ENCODE assay signal across 8 mouse cellular contexts in the genomic region with DNA sequence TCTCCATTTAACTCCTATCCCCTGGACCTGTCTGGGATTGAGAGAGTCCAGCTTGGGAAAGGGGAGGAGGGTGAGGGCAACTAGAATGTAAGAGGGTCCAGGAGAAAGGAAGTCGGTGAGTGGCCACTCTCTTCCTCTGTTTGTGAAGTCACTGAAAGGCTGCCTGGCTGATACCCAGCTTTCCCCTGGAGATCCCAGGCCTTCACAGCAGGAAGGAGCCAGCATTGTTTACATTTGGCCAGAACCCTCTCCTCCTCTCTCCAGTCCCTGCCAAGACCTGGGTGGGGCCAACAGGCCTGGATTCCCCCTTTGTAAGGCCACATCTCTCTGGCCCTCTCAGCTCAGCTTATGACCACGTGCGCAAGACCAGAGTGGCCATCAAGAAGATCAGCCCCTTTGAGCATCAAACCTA. TPM values are rescaled to one million over a fixed set of nuclear protein-coding genes. Genes with fewer than 3 reads are reported as not detected.
DNase-seq lines count a peak whose midpoint lies in the region; ATAC-seq and TF ChIP-seq lines count a peak whose summit lies in the region.

No protein-coding gene starts in this region.

- H3K9ac ChIP-seq in forebrain, postnatal 0 days: peak overlapping the region; percentile 76
- peak overlapping the region; percentile 91 for H3K9ac ChIP-seq in hindbrain, embryonic 13.5 days
- peak overlapping the region; percentile 92 for H3K9ac ChIP-seq in liver, embryonic 11.5 days (ENCODE audit: low read depth, low read length)
- peak overlapping the region; percentile 83 for H3K9ac ChIP-seq in neural tube, embryonic 14.5 days (replicated peaks; ENCODE audit: low read depth, low read length)

- 13% methylated on average over 3 of the region's 3 CpGs for WGBS in forebrain, postnatal 0 days
- WGBS in hindbrain, embryonic 13.5 days: 15% methylated on average over 3 of the region's 3 CpGs
- WGBS in liver, embryonic 11.5 days: 32% methylated on average over 3 of the region's 3 CpGs
- WGBS in neural tube, embryonic 14.5 days: 21% methylated on average over 3 of the region's 3 CpGs

- no peaks in the 10 kb centered on the region for H3K9me3 ChIP-seq in forebrain, postnatal 0 days (ENCODE audit: low read length)
- no peaks in the 10 kb centered on the region for H3K9me3 ChIP-seq in hindbrain, embryonic 13.5 days
- H3K9me3 ChIP-seq in liver, embryonic 11.5 days (ENCODE audit: control insufficient read depth, low read length): no peaks in the 10 kb centered on the region
- no peaks in the 10 kb centered on the region for H3K9me3 ChIP-seq in neural tube, embryonic 14.5 days (ENCODE audit: control insufficient read depth, low read length)

- H3K4me3 ChIP-seq in forebrain, postnatal 0 days (ENCODE audit: low read depth, low read length): peak overlapping the region; percentile 82
- peak overlapping the region; percentile 77 for H3K4me3 ChIP-seq in hindbrain, embryonic 13.5 days
- H3K4me3 ChIP-seq in liver, embryonic 11.5 days (ENCODE audit: low read depth, low read length): peak overlapping the region; percentile 79
- peak overlapping the region; percentile 66 for H3K4me3 ChIP-seq in neural tube, embryonic 14.5 days (ENCODE audit: low read depth, low read length)

- DNase-seq in adrenal gland, adult (ENCODE audit: inconsistent age in 2 of 2, low spot score in 1 of 2): peak; percentile 72 to 89
- DNase-seq in adrenal gland, adult 18-20 months (ENCODE audit: low spot score in 2 of 2): no peak
- peak; percentile 71 to 75 for DNase-seq in cerebellum, adult 18-20 months
- peak; percentile 44 for DNase-seq in forebrain, postnatal 0 days
- DNase-seq in liver, embryonic 11.5 days (ENCODE audit: low spot score): no peak
- DNase-seq in natural killer cell, adult 2 months (ENCODE audit: low spot score in 2 of 2): no peak

- TF ChIP-seq CTCF in forebrain, postnatal 0 days (IDR thresholded peaks at IDR 0.05; ENCODE audit: low read depth): no peak

- peak; percentile 4 for ATAC-seq in forebrain, postnatal 0 days
- peak; percentile 47 for ATAC-seq in hindbrain, embryonic 13.5 days (ENCODE audit: low FRiP score)
- peak; percentile 4; the same call in 1 of the 2 replicates for ATAC-seq in liver, embryonic 11.5 days (replicated peaks; ENCODE audit: low FRiP score)
- ATAC-seq in neural tube, embryonic 14.5 days (ENCODE audit: low read depth): peak; percentile 49; the same call in 1 of the 2 replicates

- H3K4me1 ChIP-seq in forebrain, postnatal 0 days (ENCODE audit: insufficient read depth): peaks cover 23% of the 10 kb centered on the region
- peaks cover 40% of the 10 kb centered on the region for H3K4me1 ChIP-seq in hindbrain, embryonic 13.5 days (replicated peaks)
- H3K4me1 ChIP-seq in liver, embryonic 11.5 days (replicated peaks; ENCODE audit: control insufficient read depth, insufficient read depth, low read length): peaks cover 34% of the 10 kb centered on the region
- H3K4me1 ChIP-seq in neural tube, embryonic 14.5 days (ENCODE audit: control insufficient read depth, insufficient read depth, low read length): peaks cover 19% of the 10 kb centered on the region

- H3K27me3 ChIP-seq in forebrain, postnatal 0 days (ENCODE audit: insufficient read depth, low read length): no peaks in the 10 kb centered on the region
- H3K27me3 ChIP-seq in hindbrain, embryonic 13.5 days: no peaks in the 10 kb centered on the region
- no peaks in the 10 kb centered on the region for H3K27me3 ChIP-seq in liver, embryonic 11.5 days (replicated peaks; ENCODE audit: control insufficient read depth, insufficient read depth, low read length)
- no peaks in the 10 kb centered on the region for H3K27me3 ChIP-seq in neural tube, embryonic 14.5 days (ENCODE audit: control insufficient read depth, insufficient read depth, low read length)

- peaks cover 25% of the 10 kb centered on the region for H3K36me3 ChIP-seq in forebrain, postnatal 0 days (ENCODE audit: insufficient read depth)
- peaks cover 28% of the 10 kb centered on the region for H3K36me3 ChIP-seq in hindbrain, embryonic 13.5 days
- H3K36me3 ChIP-seq in liver, embryonic 11.5 days (ENCODE audit: control insufficient read depth, insufficient read depth, low read length): peaks cover 12% of the 10 kb centered on the region; the same call in 1 of the 2 replicates
- H3K36me3 ChIP-seq in neural tube, embryonic 14.5 days (ENCODE audit: control insufficient read depth, insufficient read depth, low read length): peaks cover 6% of the 10 kb centered on the region

- peak overlapping the region; percentile 62 for H3K4me2 ChIP-seq in forebrain, postnatal 0 days (ENCODE audit: low read depth)
- H3K4me2 ChIP-seq in hindbrain, embryonic 13.5 days: peak overlapping the region; percentile 93
- peak overlapping the region; percentile 97 for H3K4me2 ChIP-seq in liver, embryonic 11.5 days
- H3K4me2 ChIP-seq in neural tube, embryonic 14.5 days (ENCODE audit: low read depth, low read length): peak overlapping the region; percentile 59

- peak overlapping the region; percentile 82 for H3K27ac ChIP-seq in forebrain, postnatal 0 days (ENCODE audit: low read depth, low read length)
- H3K27ac ChIP-seq in hindbrain, embryonic 13.5 days: peak overlapping the region; percentile 92
- H3K27ac ChIP-seq in liver, embryonic 11.5 days (ENCODE audit: low read depth, low read length): peak overlapping the region; percentile 86; the same call in 1 of the 2 replicates
- H3K27ac ChIP-seq in neural tube, embryonic 14.5 days (ENCODE audit: low read depth, low read length): peak overlapping the region; percentile 85

RNA-seq across cellular contexts. Expression of a gene that starts 1.0 kb away (rescaled TPM):
- 100 to 1,000 TPM; 123 to 131 TPM for total RNA-seq in adrenal gland, adult 18-20 months (2021)
- 108 and 131 TPM in 2 replicates for total RNA-seq in forebrain, postnatal 0 days (2014; rRNA removed)
- 118 and 133 TPM in 2 replicates for polyA plus RNA-seq in forebrain, postnatal 0 days (2015; fragmentation: Nextera tagmentation; extraction: Ambion mirVana)
- 94.2 and 95.8 TPM in 2 replicates for polyA plus RNA-seq in hindbrain, embryonic 13.5 days (2015; fragmentation: Nextera tagmentation; extraction: Ambion mirVana)
- 34.0 and 39.3 TPM in 2 replicates for polyA plus RNA-seq in liver, embryonic 11.5 days (2014; fragmentation: Nextera tagmentation; extraction: Ambion mirVana)
- 85.0 and 85.9 TPM in 2 replicates for polyA plus RNA-seq in neural tube, embryonic 14.5 days (2014; fragmentation: Nextera tagmentation; extraction: Ambion mirVana)

RNA-seq across cellular contexts. Expression of a gene that starts 5.7 kb away (rescaled TPM):
- 1 to 10 TPM; 2.7 to 4.3 TPM for total RNA-seq in adrenal gland, adult 18-20 months (2021)
- total RNA-seq in forebrain, postnatal 0 days (2014; rRNA removed): 1.2 and 2.5 TPM in 2 replicates
- polyA plus RNA-seq in forebrain, postnatal 0 days (2015; fragmentation: Nextera tagmentation; extraction: Ambion mirVana): 0.93 and 0.97 TPM in 2 replicates
- polyA plus RNA-seq in hindbrain, embryonic 13.5 days (2015; fragmentation: Nextera tagmentation; extraction: Ambion mirVana): 2.0 and 2.3 TPM in 2 replicates
- 0.87 and 0.96 TPM in 2 replicates for polyA plus RNA-seq in liver, embryonic 11.5 days (2014; fragmentation: Nextera tagmentation; extraction: Ambion mirVana)
- 1.8 and 2.4 TPM in 2 replicates for polyA plus RNA-seq in neural tube, embryonic 14.5 days (2014; fragmentation: Nextera tagmentation; extraction: Ambion mirVana)

RNA-seq across cellular contexts. Expression of a gene that starts 16.4 kb away (rescaled TPM):
- 10 to 100 TPM; 93.7 to 95.0 TPM for total RNA-seq in adrenal gland, adult 18-20 months (2021)
- total RNA-seq in forebrain, postnatal 0 days (2014; rRNA removed): 162 and 237 TPM in 2 replicates
- polyA plus RNA-seq in forebrain, postnatal 0 days (2015; fragmentation: Nextera tagmentation; extraction: Ambion mirVana): 223 and 250 TPM in 2 replicates
- polyA plus RNA-seq in hindbrain, embryonic 13.5 days (2015; fragmentation: Nextera tagmentation; extraction: Ambion mirVana): 173 and 179 TPM in 2 replicates
- polyA plus RNA-seq in liver, embryonic 11.5 days (2014; fragmentation: Nextera tagmentation; extraction: Ambion mirVana): 49.1 and 52.2 TPM in 2 replicates
- 219 and 246 TPM in 2 replicates for polyA plus RNA-seq in neural tube, embryonic 14.5 days (2014; fragmentation: Nextera tagmentation; extraction: Ambion mirVana)

RNA-seq across cellular contexts. Expression of a gene that starts 20.9 kb away (rescaled TPM):
- total RNA-seq in adrenal gland, adult 18-20 months (2021): under 1 TPM; 0.53 to 0.64 TPM
- 0.31 and 0.38 TPM in 2 replicates for total RNA-seq in forebrain, postnatal 0 days (2014; rRNA removed)
- 0.10 and 0.11 TPM in 2 replicates for polyA plus RNA-seq in forebrain, postnatal 0 days (2015; fragmentation: Nextera tagmentation; extraction: Ambion mirVana)
- 0.32 and 0.84 TPM in 2 replicates for polyA plus RNA-seq in hindbrain, embryonic 13.5 days (2015; fragmentation: Nextera tagmentation; extraction: Ambion mirVana)
- 0.22 and 0.55 TPM in 2 replicates for polyA plus RNA-seq in liver, embryonic 11.5 days (2014; fragmentation: Nextera tagmentation; extraction: Ambion mirVana)
- 0.27 and 0.55 TPM in 2 replicates for polyA plus RNA-seq in neural tube, embryonic 14.5 days (2014; fragmentation: Nextera tagmentation; extraction: Ambion mirVana)

RNA-seq across cellular contexts. Expression of a gene that starts 31.9 kb away (rescaled TPM):
- total RNA-seq in adrenal gland, adult 18-20 months (2021): 10 to 100 TPM; 75.4 to 85.9 TPM
- 114 and 119 TPM in 2 replicates for total RNA-seq in forebrain, postnatal 0 days (2014; rRNA removed)
- 161 and 172 TPM in 2 replicates for polyA plus RNA-seq in forebrain, postnatal 0 days (2015; fragmentation: Nextera tagmentation; extraction: Ambion mirVana)
- polyA plus RNA-seq in hindbrain, embryonic 13.5 days (2015; fragmentation: Nextera tagmentation; extraction: Ambion mirVana): 196 and 214 TPM in 2 replicates
- 266 and 269 TPM in 2 replicates for polyA plus RNA-seq in liver, embryonic 11.5 days (2014; fragmentation: Nextera tagmentation; extraction: Ambion mirVana)
- polyA plus RNA-seq in neural tube, embryonic 14.5 days (2014; fragmentation: Nextera tagmentation; extraction: Ambion mirVana): 154 and 168 TPM in 2 replicates

Comparison
In these comparisons a context has a peak if more than half of its experiments do, and no peak if none do; other contexts are left out.
1. DNase-seq: peak in adrenal gland, adult (2 of 2), cerebellum, adult 18-20 months (2 of 2) and forebrain, postnatal 0 days (single experiment); none in adrenal gland, adult 18-20 months (0 of 2), liver, embryonic 11.5 days (single experiment) and natural killer cell, adult 2 months (0 of 2).
2. Peak in every context shown above with its lines, with median percentiles within 50 percentile points of each other: ATAC-seq, H3K27ac ChIP-seq, H3K4me2 ChIP-seq, H3K4me3 ChIP-seq and H3K9ac ChIP-seq.